11 mouse cellular contexts compared by ENCODE assay signal in the genomic region with DNA sequence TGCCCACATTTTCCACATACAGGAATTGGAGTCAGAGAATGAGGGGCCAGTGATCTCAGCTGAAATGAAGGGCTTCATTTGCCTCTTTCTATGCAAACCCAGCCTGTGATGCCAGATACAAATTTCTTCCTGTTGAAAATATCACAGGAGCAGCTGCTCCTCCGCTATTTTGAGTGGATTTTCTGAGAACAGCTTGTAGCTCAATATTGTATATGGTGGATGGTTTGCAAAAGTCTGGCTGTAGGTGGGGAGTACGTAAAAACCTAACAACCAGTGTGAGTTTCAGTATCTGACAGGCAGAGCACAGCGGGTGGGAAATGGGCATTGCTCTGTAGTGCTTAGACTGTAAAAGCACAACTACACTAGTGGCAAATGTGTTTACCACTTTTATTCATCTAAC.
DNase-seq lines count a peak whose midpoint lies in the region; ATAC-seq and TF ChIP-seq lines count a peak whose summit lies in the region.
"Had no signal": no experiment of that assay in that cellular context is flagged by ENCODE, and none has a peak within 500 bp of the region (broad histone marks: within the 10 kb centered on the region; RNA-seq: fewer than 3 reads in every experiment).

No protein-coding gene starts in this region.

- no peak for TF ChIP-seq POLR2A in brain, embryonic 14.5 days (IDR thresholded peaks at IDR 0.05; ENCODE audit: borderline replicate concordance, extremely low read depth, insufficient read depth, insufficient read length, poor library complexity, severe bottlenecking)

- DNase-seq in brain, embryonic 14.5 days (ENCODE audit: low read depth), result peak; percentile 35
- peak; percentile 37 to 82 for DNase-seq in layer of hippocampus, postnatal 14 days (ENCODE audit: low spot score in 2 of 2)
- DNase-seq in right cerebral cortex, adult 18-20 months, result peak; percentile 75
- DNase-seq in urinary bladder, postnatal 25 days (ENCODE audit: low spot score), result no peak
- DNase-seq in gastrocnemius, postnatal 4 days (ENCODE audit: low spot score in 2 of 2), result no peak
- no peak for DNase-seq in cerebellum, adult 9-10 months
- DNase-seq: thymus, postnatal 4 days had no signal

- peak; percentile 95 for ATAC-seq in frontal cortex, adult (ENCODE audit: low TSS enrichment)
- ATAC-seq: CD4-positive, CD25-positive, alpha-beta regulatory T cell, adult 4 months; intestine, embryonic 15.5 days; midbrain, embryonic 13.5 days had no signal

- no peak for TF ChIP-seq CTCF in brain, embryonic 14.5 days (IDR thresholded peaks at IDR 0.05; ENCODE audit: borderline replicate concordance, extremely low read depth, insufficient read depth, insufficient read length)

Comparison
In these comparisons a context has a peak if more than half of its experiments do, and no peak if none do; other contexts are left out.
1. DNase-seq: peak in brain, embryonic 14.5 days (single experiment), layer of hippocampus, postnatal 14 days (2 of 2) and right cerebral cortex, adult 18-20 months (single experiment); none in urinary bladder, postnatal 25 days (single experiment), gastrocnemius, postnatal 4 days (0 of 2) and cerebellum, adult 9-10 months (single experiment).